Mouse (Mus musculus) bone marrow macrophage, adult 2 months (primary cell): ENCODE results near the gene Gm20388.

Experiments used
- CTCF ChIP-seq: IDR thresholded peaks from 2 replicates; pipeline ENCODE4 v1.5.1; 2012; ENCODE audit warnings: low read depth, mild to moderate bottlenecking, low read length, moderate library complexity
- POLR2A ChIP-seq: IDR thresholded peaks from 2 replicates; pipeline ENCODE4 v1.6.1; 2012; ENCODE audit warnings: mild to moderate bottlenecking, low read depth, low read length, borderline replicate concordance

GRCm38 (mm10) chr8:121421009-121421408, 1510.4 kb downstream of the Gm20388 start:
- TF ChIP-seq CTCF: no peak
- no peak for TF ChIP-seq POLR2A
